Mouse (Mus musculus) neural tube, embryonic 11.5 days (tissue): ENCODE data around the gene Pex11b. TPM values are rescaled to one million over a fixed set of nuclear protein-coding genes. Genes with fewer than 3 reads are reported as not detected.
A peak's percentile ranks its signal among the peaks of the same experiment; 100 is the strongest.

Experiments used
- ATAC-seq: fragments of 200-750 bp; cut with Nextera tagmentation; 2 replicates; pipeline ENCODE4 v1.8.0; 2017; ENCODE audit warnings: moderate number of reproducible peaks, mild to moderate bottlenecking, moderate TSS enrichment, moderate library complexity; ENCODE audit not compliant: insufficient read depth, low FRiP score, low TSS enrichment
- DNase-seq: peaks from one replicate; pipeline ENCODE4 v3.0.0-alpha.2; 2015; ENCODE audit warnings: low spot score
- H3K27ac ChIP-seq: fragments of 300-500 bp; sonication (generic); 2 replicates; pipeline ENCODE4 v1.5.1; 2014; ENCODE audit warnings: low read depth, mild to moderate bottlenecking, low read length
- H3K27me3 ChIP-seq: fragments of 300-500 bp; sonication (generic); 2 replicates; pipeline ENCODE4 v1.6.1; 2014; ENCODE audit warnings: mild to moderate bottlenecking, low read length, mixed read lengths; ENCODE audit not compliant: control insufficient read depth, insufficient read depth
- H3K36me3 ChIP-seq: fragments of 300-500 bp; sonication (generic); 2 replicates; pipeline ENCODE4 v1.6.1; 2014; ENCODE audit warnings: mild to moderate bottlenecking, low read length, moderate library complexity, mixed read lengths; ENCODE audit not compliant: control insufficient read depth, insufficient read depth
- H3K4me1 ChIP-seq: fragments of 300-500 bp; sonication (generic); 2 replicates; pipeline ENCODE4 v1.6.1; 2014; ENCODE audit warnings: low read length, mixed read lengths; ENCODE audit not compliant: control insufficient read depth, insufficient read depth
- H3K4me2 ChIP-seq: fragments of 300-500 bp; sonication (generic); 2 replicates; pipeline ENCODE4 v1.6.1; 2014; ENCODE audit warnings: low read depth, mild to moderate bottlenecking, moderate library complexity
- H3K4me3 ChIP-seq: fragments of 300-500 bp; sonication (generic); 2 replicates; pipeline ENCODE4 v1.5.1; 2014; ENCODE audit warnings: low read depth, low read length
- H3K9ac ChIP-seq: fragments of 300-500 bp; sonication (generic); 2 replicates; pipeline ENCODE4 v1.6.1; 2014; ENCODE audit warnings: mild to moderate bottlenecking, low read length
- H3K9me3 ChIP-seq: fragments of 300-500 bp; sonication (generic); 2 replicates; pipeline ENCODE4 v1.6.1; 2016; ENCODE audit warnings: low read length; ENCODE audit not compliant: control insufficient read depth
- WGBS: fragments of 180-500 bp; shearing (Covaris S2); extraction: QIAGEN DNeasy Blood & Tissue Kit; methylation state at CpG from one replicate; pipeline ENCODE4 v1.1.7; 2014; 5-methylcytosine and 5-hydroxymethylcytosine counted together
- polyA plus RNA-seq: library from polyadenylated mRNA; unstranded; fragments of >200 nt; fragmentation: Nextera tagmentation; extraction: Ambion mirVana; gene quantifications from 2 replicates; pipeline ENCODE4 v1.2.1, GENCODE M21; 2014

The Pex11b gene
- polyA plus RNA-seq, 1 experiment from 2014 or later, result 40.5 TPM

- no peak for ATAC-seq
- H3K9ac ChIP-seq, result no peak overlapping the region
Measured at GRCm38 (mm10) chr3:96688854-96689253, 53.7 kb downstream of the Pex11b start.

GRCm38 (mm10) chr3:96690298-96690697 lies 55.1 kb downstream of the Pex11b start:
- Histone ChIP-seq H3K27me3 (no peaks in the 10 kb centered on the region), H3K9ac (no peak overlapping the region), H3K4me1 (no peaks in the 10 kb centered on the region), H3K36me3 (no peaks in the 10 kb centered on the region), H3K27ac (no peak overlapping the region), H3K9me3 (no peaks in the 10 kb centered on the region), H3K4me2 (no peak overlapping the region), H3K4me3 (no peak overlapping the region)
- no peak for DNase-seq
- no peak for ATAC-seq
- whole genome bisulfite sequencing, result 47% methylated on average over 3 of the region's 3 CpGs

More at GRCm38 (mm10) chr3:96688854-96689253, 53.7 kb downstream of the Pex11b start:
- DNase-seq, result no peak
- H3K4me3 ChIP-seq, result no peak overlapping the region
- H3K27ac ChIP-seq, result no peak overlapping the region
- H3K36me3 ChIP-seq, result no peaks in the 10 kb centered on the region
- no peak overlapping the region for H3K4me2 ChIP-seq
- H3K9me3 ChIP-seq, result no peaks in the 10 kb centered on the region
- H3K27me3 ChIP-seq, result peaks cover 5% of the 10 kb centered on the region; the same call in 1 of the 2 replicates
- WGBS, result 83% methylated on average over 11 of the region's 11 CpGs
- no peaks in the 10 kb centered on the region for H3K4me1 ChIP-seq

DNA sequence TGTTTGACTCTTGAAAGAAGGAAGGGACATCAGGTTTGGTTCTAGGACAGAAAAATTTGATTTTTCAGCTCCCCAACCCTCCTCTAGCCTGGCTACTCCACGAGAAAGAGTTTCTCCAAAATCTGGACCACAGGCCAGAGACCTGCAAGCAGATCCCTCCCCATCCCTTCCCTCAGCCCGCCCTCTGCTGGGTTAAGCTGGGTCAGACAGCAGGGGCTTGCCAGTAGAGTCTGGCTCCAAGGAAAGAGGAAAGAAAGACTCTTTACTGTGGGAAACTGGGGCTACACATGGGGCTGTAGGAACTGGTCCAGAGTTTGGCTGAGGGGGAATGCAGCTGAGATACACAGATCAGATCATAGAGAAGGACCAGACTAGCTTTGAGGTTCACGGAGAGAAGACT lies 57.3 kb downstream of the Pex11b start:
- Histone ChIP-seq H3K4me2 (no peak overlapping the region), H3K4me1 (peaks cover 6% of the 10 kb centered on the region; the same call in 1 of the 2 replicates), H3K9me3 (no peaks in the 10 kb centered on the region), H3K4me3 (no peak overlapping the region), H3K27ac (no peak overlapping the region), H3K36me3 (no peaks in the 10 kb centered on the region), H3K9ac (no peak overlapping the region), H3K27me3 (no peaks in the 10 kb centered on the region)
- DNase-seq, result peak; percentile 43
- no peak for ATAC-seq
- WGBS, result 17% methylated on average over 3 of the region's 3 CpGs

- H3K9ac ChIP-seq, result no peak overlapping the region
- DNase-seq (no peak), ATAC-seq (no peak)
- H3K4me1 ChIP-seq, result peaks cover 9% of the 10 kb centered on the region; the same call in 1 of the 2 replicates
- no peaks in the 10 kb centered on the region for H3K27me3 ChIP-seq
- H3K4me2 ChIP-seq, result no peak overlapping the region
- no peaks in the 10 kb centered on the region for H3K9me3 ChIP-seq
- H3K36me3 ChIP-seq, result no peaks in the 10 kb centered on the region
- H3K4me3 ChIP-seq, result no peak overlapping the region
- WGBS, result 93% methylated on average over 1 of the region's 1 CpGs
- no peak overlapping the region for H3K27ac ChIP-seq
Measured at GRCm38 (mm10) chr3:96693579-96693978, 58.4 kb downstream of the Pex11b start.

Other genes starting within 250 kb of the Pex11b start
- not detected in 2 replicates for gene BC107364, start 183.1 kb upstream of the Pex11b start, polyA plus RNA-seq
- 3.1 and 3.6 TPM in 2 replicates for gene Hfe2, start 110.2 kb upstream of the Pex11b start, polyA plus RNA-seq
- gene Txnip, start 77.4 kb upstream of the Pex11b start, polyA plus RNA-seq, result 50.4 and 62.7 TPM in 2 replicates
- gene Gm16253, start 58.4 kb upstream of the Pex11b start, polyA plus RNA-seq, result 0.46 and 0.49 TPM in 2 replicates
- 12.8 and 15.8 TPM in 2 replicates for gene Polr3gl, start 41.2 kb upstream of the Pex11b start, polyA plus RNA-seq
- gene Ankrd34a, start 38.7 kb upstream of the Pex11b start, polyA plus RNA-seq, result 2.8 and 3.6 TPM in 2 replicates
- 8.0 and 8.7 TPM in 2 replicates for gene Lix1l, start 34.2 kb upstream of the Pex11b start, polyA plus RNA-seq
- 187 and 188 TPM in 2 replicates for gene Rbm8a, start 5.4 kb upstream of the Pex11b start, polyA plus RNA-seq
- gene Gm42957, start 98 bp downstream of the Pex11b start, polyA plus RNA-seq, result not detected in 2 replicates
- gene Itga10, start 10.2 kb downstream of the Pex11b start, polyA plus RNA-seq, result 0.72 and 0.86 TPM in 2 replicates
- 0.11 and 0.16 TPM in 2 replicates for gene Ankrd35, start 34.8 kb downstream of the Pex11b start, polyA plus RNA-seq
- gene Pias3, start 61.0 kb downstream of the Pex11b start, polyA plus RNA-seq, result 30.3 and 35.2 TPM in 2 replicates
- gene Nudt17, start 73.2 kb downstream of the Pex11b start, polyA plus RNA-seq, result 12.7 and 14.3 TPM in 2 replicates
- gene Polr3c, start 92.3 kb downstream of the Pex11b start, polyA plus RNA-seq, result 38.4 and 43.7 TPM in 2 replicates
- 79.6 and 81.6 TPM in 2 replicates for gene Rnf115, start 92.3 kb downstream of the Pex11b start, polyA plus RNA-seq
- gene Pdzk1, start 193.9 kb downstream of the Pex11b start, polyA plus RNA-seq, result 0.18 TPM in 1 of 2 replicates, not detected in the other
- gene Cd160, start 194.0 kb downstream of the Pex11b start, polyA plus RNA-seq, result 0.15 TPM in 1 of 2 replicates, not detected in the other